Mouse (Mus musculus): ENCODE data around the gene Zfp609. TPM values are rescaled to one million over a fixed set of nuclear protein-coding genes. Genes with fewer than 3 reads are reported as not detected.

Zfp609 gene
- polyA plus RNA-seq, 1 experiment from 2014 or later: 12.5 TPM

DNA sequence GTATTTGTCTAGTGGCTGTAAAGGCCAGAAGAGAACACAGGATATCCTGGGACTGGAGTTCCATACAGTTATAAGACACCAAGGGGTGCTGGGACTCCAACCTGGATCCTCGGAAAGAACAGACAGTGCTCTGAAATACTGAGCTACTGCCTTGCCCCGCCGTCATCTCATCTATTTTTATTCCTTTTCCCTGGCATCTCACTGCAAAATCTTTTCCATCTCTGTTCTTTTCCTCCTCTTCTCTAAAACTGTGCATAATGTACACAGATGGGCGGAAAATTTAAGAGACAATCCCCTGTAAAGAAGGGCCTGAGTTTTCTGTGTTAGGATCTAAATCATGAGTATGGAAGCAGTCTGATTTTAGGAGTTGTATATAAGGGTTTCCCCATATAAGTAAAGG, 64.6 kb downstream of the Zfp609 start:
- no peak for DNase-seq (ENCODE audit: low spot score)

GRCm38 (mm10) chr9:65759992-65760391, 67.4 kb downstream of the Zfp609 start:
- Histone ChIP-seq H3K36me3 (ENCODE audit: control insufficient read depth, insufficient read depth, low read length) (no peaks in the 10 kb centered on the region), H3K9ac (ENCODE audit: low read depth, low read length) (no peak overlapping the region), H3K9me3 (ENCODE audit: control insufficient read depth, low read length) (no peaks in the 10 kb centered on the region), H3K4me1 (replicated peaks; ENCODE audit: control insufficient read depth, insufficient read depth, low read length) (no peaks in the 10 kb centered on the region), H3K27me3 (ENCODE audit: control insufficient read depth, insufficient read depth, low read length) (no peaks in the 10 kb centered on the region), H3K4me2 (replicated peaks; ENCODE audit: low read depth, low read length) (no peak overlapping the region), H3K4me3 (ENCODE audit: low read depth, low read length) (no peak overlapping the region), H3K27ac (ENCODE audit: low read depth, low read length) (no peak overlapping the region)
- ATAC-seq (ENCODE audit: low FRiP score) (no peak), DNase-seq (ENCODE audit: low spot score) (no peak)
- 81% methylated on average over 8 of the region's 8 CpGs for WGBS

More for the DNA sequence above, 64.6 kb downstream of the Zfp609 start:
- Histone ChIP-seq H3K4me3 (ENCODE audit: low read depth, low read length) (no peak overlapping the region), H3K27me3 (ENCODE audit: control insufficient read depth, insufficient read depth, low read length) (no peaks in the 10 kb centered on the region), H3K27ac (ENCODE audit: low read depth, low read length) (no peak overlapping the region), H3K9ac (ENCODE audit: low read depth, low read length) (no peak overlapping the region), H3K9me3 (ENCODE audit: control insufficient read depth, low read length) (no peaks in the 10 kb centered on the region), H3K36me3 (ENCODE audit: control insufficient read depth, insufficient read depth, low read length) (no peaks in the 10 kb centered on the region), H3K4me2 (replicated peaks; ENCODE audit: low read depth, low read length) (no peak overlapping the region), H3K4me1 (replicated peaks; ENCODE audit: control insufficient read depth, insufficient read depth, low read length) (no peaks in the 10 kb centered on the region)
- ATAC-seq (ENCODE audit: low FRiP score): no peak
- 93% methylated on average over 4 of the region's 4 CpGs for WGBS

GRCm38 (mm10) chr9:65759256-65759655, 68.1 kb downstream of the Zfp609 start:
- Histone ChIP-seq H3K9ac (ENCODE audit: low read depth, low read length) (no peak overlapping the region), H3K9me3 (ENCODE audit: control insufficient read depth, low read length) (no peaks in the 10 kb centered on the region), H3K27ac (ENCODE audit: low read depth, low read length) (no peak overlapping the region), H3K36me3 (ENCODE audit: control insufficient read depth, insufficient read depth, low read length) (no peaks in the 10 kb centered on the region), H3K4me2 (replicated peaks; ENCODE audit: low read depth, low read length) (no peak overlapping the region), H3K4me1 (replicated peaks; ENCODE audit: control insufficient read depth, insufficient read depth, low read length) (no peaks in the 10 kb centered on the region), H3K27me3 (ENCODE audit: control insufficient read depth, insufficient read depth, low read length) (no peaks in the 10 kb centered on the region), H3K4me3 (ENCODE audit: low read depth, low read length) (no peak overlapping the region)
- ATAC-seq (ENCODE audit: low FRiP score) (no peak), DNase-seq (ENCODE audit: low spot score) (no peak)
- 91% methylated on average over 5 of the region's 5 CpGs for WGBS

DNA sequence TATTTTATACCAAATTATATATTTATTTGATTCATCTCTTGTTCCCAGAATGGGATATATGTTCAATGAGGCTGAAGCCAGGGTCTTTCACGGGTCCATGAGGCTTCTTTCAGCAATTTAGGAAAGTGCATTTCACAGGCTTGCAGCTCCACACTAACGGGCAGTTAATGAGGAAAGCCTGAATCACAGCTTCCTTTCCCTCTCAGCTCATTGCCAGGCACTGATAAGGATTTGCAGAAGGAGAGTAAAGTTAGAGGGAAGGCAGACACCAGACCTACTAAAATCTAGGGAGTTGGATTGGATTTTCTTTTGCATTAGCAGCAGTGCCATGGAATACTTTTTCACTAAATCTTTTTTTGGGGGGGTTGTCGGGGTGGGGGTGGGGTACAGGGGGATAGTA, 69.5 kb downstream of the Zfp609 start:
- H3K4me3 ChIP-seq (ENCODE audit: low read depth, low read length): no peak overlapping the region
- no peak overlapping the region for H3K27ac ChIP-seq (ENCODE audit: low read depth, low read length)
- 0 out of 2 replicates have a peak, but pooled peaks cover 2% of the 10 kb centered on the region for H3K36me3 ChIP-seq (ENCODE audit: control insufficient read depth, insufficient read depth, low read length)
- no peaks in the 10 kb centered on the region for H3K9me3 ChIP-seq (ENCODE audit: control insufficient read depth, low read length)
- no peak for DNase-seq (ENCODE audit: low spot score)
- ATAC-seq (ENCODE audit: low FRiP score): no peak
- 89% methylated on average over 3 of the region's 3 CpGs for WGBS
- no peaks in the 10 kb centered on the region for H3K4me1 ChIP-seq (replicated peaks; ENCODE audit: control insufficient read depth, insufficient read depth, low read length)
- H3K27me3 ChIP-seq (ENCODE audit: control insufficient read depth, insufficient read depth, low read length): no peaks in the 10 kb centered on the region
- H3K4me2 ChIP-seq (replicated peaks; ENCODE audit: low read depth, low read length): no peak overlapping the region
- H3K9ac ChIP-seq (ENCODE audit: low read depth, low read length): no peak overlapping the region

GRCm38 (mm10) chr9:65755673-65756375, 71.5 kb downstream of the Zfp609 start:
- ATAC-seq (ENCODE audit: low FRiP score) (no peak), DNase-seq (ENCODE audit: low spot score) (no peak)
- Histone ChIP-seq H3K9ac (ENCODE audit: low read depth, low read length) (no peak overlapping the region), H3K4me2 (replicated peaks; ENCODE audit: low read depth, low read length) (no peak overlapping the region), H3K27ac (ENCODE audit: low read depth, low read length) (no peak overlapping the region), H3K4me1 (replicated peaks; ENCODE audit: control insufficient read depth, insufficient read depth, low read length) (no peaks in the 10 kb centered on the region), H3K4me3 (ENCODE audit: low read depth, low read length) (no peak overlapping the region), H3K36me3 (ENCODE audit: control insufficient read depth, insufficient read depth, low read length) (0 out of 2 replicates have a peak, but pooled peaks cover 2% of the 10 kb centered on the region), H3K9me3 (ENCODE audit: control insufficient read depth, low read length) (no peaks in the 10 kb centered on the region), H3K27me3 (ENCODE audit: control insufficient read depth, insufficient read depth, low read length) (no peaks in the 10 kb centered on the region)
- WGBS: 83% methylated on average over 7 of the region's 7 CpGs

- WGBS: 88% methylated on average over 1 of the region's 1 CpGs
- H3K27ac ChIP-seq (ENCODE audit: low read depth, low read length): no peak overlapping the region
- DNase-seq (ENCODE audit: low spot score) (no peak), ATAC-seq (ENCODE audit: low FRiP score) (no peak)
- H3K9ac ChIP-seq (ENCODE audit: low read depth, low read length): no peak overlapping the region
- H3K27me3 ChIP-seq (ENCODE audit: control insufficient read depth, insufficient read depth, low read length): no peaks in the 10 kb centered on the region
- 0 out of 2 replicates have a peak, but pooled peaks cover 2% of the 10 kb centered on the region for H3K36me3 ChIP-seq (ENCODE audit: control insufficient read depth, insufficient read depth, low read length)
- no peaks in the 10 kb centered on the region for H3K9me3 ChIP-seq (ENCODE audit: control insufficient read depth, low read length)
- no peak overlapping the region for H3K4me2 ChIP-seq (replicated peaks; ENCODE audit: low read depth, low read length)
- no peak overlapping the region for H3K4me3 ChIP-seq (ENCODE audit: low read depth, low read length)
- no peaks in the 10 kb centered on the region for H3K4me1 ChIP-seq (replicated peaks; ENCODE audit: control insufficient read depth, insufficient read depth, low read length)
These were observed 72.2 kb downstream of the Zfp609 start for GRCm38 (mm10) chr9:65755164-65755563.

- H3K4me3 ChIP-seq (ENCODE audit: low read depth, low read length): no peak overlapping the region
- no peaks in the 10 kb centered on the region for H3K9me3 ChIP-seq (ENCODE audit: control insufficient read depth, low read length)
- no peaks in the 10 kb centered on the region for H3K27me3 ChIP-seq (ENCODE audit: control insufficient read depth, insufficient read depth, low read length)
- DNase-seq (ENCODE audit: low spot score) (no peak), ATAC-seq (ENCODE audit: low FRiP score) (no peak)
- H3K36me3 ChIP-seq (ENCODE audit: control insufficient read depth, insufficient read depth, low read length): 0 out of 2 replicates have a peak, but pooled peaks cover 2% of the 10 kb centered on the region
- no peak overlapping the region for H3K27ac ChIP-seq (ENCODE audit: low read depth, low read length)
- no peaks in the 10 kb centered on the region for H3K4me1 ChIP-seq (replicated peaks; ENCODE audit: control insufficient read depth, insufficient read depth, low read length)
- no peak overlapping the region for H3K4me2 ChIP-seq (replicated peaks; ENCODE audit: low read depth, low read length)
- H3K9ac ChIP-seq (ENCODE audit: low read depth, low read length): no peak overlapping the region
- 92% methylated on average over 3 of the region's 3 CpGs for WGBS
These were observed 74.7 kb downstream of the Zfp609 start for GRCm38 (mm10) chr9:65752632-65753031.

DNA sequence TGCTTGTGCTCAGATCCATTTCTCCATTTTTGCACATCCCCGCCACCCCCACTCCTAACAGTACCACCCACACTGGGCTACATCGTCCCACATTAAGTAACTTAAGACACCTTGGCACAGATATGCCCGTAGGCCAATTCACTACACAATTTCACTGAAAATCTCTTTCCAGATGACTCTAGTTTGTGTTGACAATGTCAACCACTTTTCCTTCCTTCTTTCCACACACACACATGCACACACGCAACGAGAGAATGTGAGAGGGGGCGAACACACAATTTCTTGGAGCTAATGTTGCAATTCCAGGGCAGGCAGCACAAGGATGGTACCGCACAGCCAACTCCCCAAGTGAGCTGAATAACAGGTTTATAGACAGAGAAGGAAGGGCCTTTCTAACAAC, 75.5 kb downstream of the Zfp609 start:
- 0 out of 2 replicates have a peak, but pooled peaks cover 2% of the 10 kb centered on the region for H3K36me3 ChIP-seq (ENCODE audit: control insufficient read depth, insufficient read depth, low read length)
- DNase-seq (ENCODE audit: low spot score) (no peak), ATAC-seq (ENCODE audit: low FRiP score) (no peak)
- H3K27ac ChIP-seq (ENCODE audit: low read depth, low read length): no peak overlapping the region
- no peaks in the 10 kb centered on the region for H3K4me1 ChIP-seq (replicated peaks; ENCODE audit: control insufficient read depth, insufficient read depth, low read length)
- no peak overlapping the region for H3K4me3 ChIP-seq (ENCODE audit: low read depth, low read length)
- H3K9ac ChIP-seq (ENCODE audit: low read depth, low read length): no peak overlapping the region
- WGBS: 98% methylated on average over 7 of the region's 7 CpGs
- no peaks in the 10 kb centered on the region for H3K27me3 ChIP-seq (ENCODE audit: control insufficient read depth, insufficient read depth, low read length)
- no peak overlapping the region for H3K4me2 ChIP-seq (replicated peaks; ENCODE audit: low read depth, low read length)
- H3K9me3 ChIP-seq (ENCODE audit: control insufficient read depth, low read length): no peaks in the 10 kb centered on the region

- H3K36me3 ChIP-seq (ENCODE audit: control insufficient read depth, insufficient read depth, low read length): 0 out of 2 replicates have a peak, but pooled peaks cover under 1% of the 10 kb centered on the region
- WGBS: 50% methylated on average over 4 of the region's 4 CpGs
- H3K27me3 ChIP-seq (ENCODE audit: control insufficient read depth, insufficient read depth, low read length): no peaks in the 10 kb centered on the region
- no peak overlapping the region for H3K4me2 ChIP-seq (replicated peaks; ENCODE audit: low read depth, low read length)
- no peaks in the 10 kb centered on the region for H3K9me3 ChIP-seq (ENCODE audit: control insufficient read depth, low read length)
- H3K4me3 ChIP-seq (ENCODE audit: low read depth, low read length): no peak overlapping the region
- no peak overlapping the region for H3K27ac ChIP-seq (ENCODE audit: low read depth, low read length)
- ATAC-seq (ENCODE audit: low FRiP score) (no peak), DNase-seq (ENCODE audit: low spot score) (no peak)
- peaks cover 10% of the 10 kb centered on the region for H3K4me1 ChIP-seq (replicated peaks; ENCODE audit: control insufficient read depth, insufficient read depth, low read length)
- H3K9ac ChIP-seq (ENCODE audit: low read depth, low read length): no peak overlapping the region
These were observed 79.3 kb downstream of the Zfp609 start for GRCm38 (mm10) chr9:65748102-65748501.
